Mouse (Mus musculus) forebrain, embryonic 15.5 days (tissue): ENCODE measurements at regions not wholly inside any gene's neighbourhood (a gene's known extent, or its start where the extent isn't known, plus 50 kb on each side); places are given as distances from the start of the nearest gene placed in this dataset. TPM values are rescaled to one million over a fixed set of nuclear protein-coding genes. Genes with fewer than 3 reads are reported as not detected.
A peak's percentile ranks its signal among the peaks of the same experiment; 100 is the strongest.

Experiments used
- ATAC-seq: fragments of 200-750 bp; cut with Nextera tagmentation; replicated peaks from 2 replicates; pipeline ENCODE4 v1.8.0; 2017; ENCODE audit warnings: mild to moderate bottlenecking, moderate TSS enrichment, moderate library complexity
- H3K27ac ChIP-seq: fragments of 300-500 bp; sonication (generic); replicated peaks from 2 replicates; pipeline ENCODE4 v1.5.1; 2015; ENCODE audit warnings: mild to moderate bottlenecking, inconsistent platforms
- H3K27me3 ChIP-seq: fragments of 300-500 bp; sonication (generic); 2 replicates; pipeline ENCODE4 v1.6.1; 2015; ENCODE audit warnings: inconsistent platforms
- H3K36me3 ChIP-seq: fragments of 300-500 bp; sonication (generic); 2 replicates; pipeline ENCODE4 v1.6.1; 2015; ENCODE audit warnings: mild to moderate bottlenecking, inconsistent platforms
- H3K4me1 ChIP-seq: fragments of 300-500 bp; sonication (generic); 2 replicates; pipeline ENCODE4 v1.6.1; 2015; ENCODE audit warnings: inconsistent platforms
- H3K4me2 ChIP-seq: fragments of 300-500 bp; sonication (generic); replicated peaks from 2 replicates; pipeline ENCODE4 v1.6.1; 2015; ENCODE audit warnings: mild to moderate bottlenecking, inconsistent platforms
- H3K4me3 ChIP-seq: fragments of 300-500 bp; sonication (generic); 2 replicates; pipeline ENCODE4 v1.5.1; 2015; ENCODE audit warnings: mild to moderate bottlenecking, inconsistent platforms
- H3K9ac ChIP-seq: fragments of 300-500 bp; sonication (generic); replicated peaks from 2 replicates; pipeline ENCODE4 v1.6.1; 2015; ENCODE audit warnings: mild to moderate bottlenecking, inconsistent platforms
- H3K9me3 ChIP-seq: fragments of 300-500 bp; sonication (generic); 2 replicates; pipeline ENCODE4 v1.6.1; 2016; ENCODE audit warnings: inconsistent platforms
- WGBS: fragments of 180-500 bp; shearing (Covaris S2); methylation state at CpG from one replicate; pipeline ENCODE4 v1.1.7; 2015; ENCODE audit warnings: mixed read lengths; 5-methylcytosine and 5-hydroxymethylcytosine counted together
- microRNA-seq: library from miRNA; unstranded; fragments of <30 nt; microRNA quantifications from one replicate; pipeline ENCODE4, GENCODE M21; 2016

DNA sequence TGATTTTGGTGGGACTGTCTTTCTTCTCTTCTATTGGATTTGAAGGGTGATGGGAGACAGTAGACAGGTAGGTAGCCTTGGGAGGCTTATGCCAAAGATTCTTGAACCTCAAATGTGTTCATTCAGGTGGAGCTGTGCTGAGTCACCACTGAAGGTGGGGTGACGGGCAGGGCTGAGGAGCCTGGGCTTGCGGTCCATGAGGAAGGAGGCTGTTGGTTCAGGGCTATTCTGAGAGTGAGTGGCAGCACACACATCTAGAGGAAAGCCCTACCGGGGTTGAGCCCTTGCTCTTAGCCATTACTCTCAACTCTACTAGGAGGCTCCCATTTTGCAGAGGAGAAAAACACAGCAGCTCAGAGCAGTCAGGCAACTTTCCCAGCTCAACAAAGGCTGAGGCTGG is 54.6 kb upstream of the Lrig1 start:
- no peaks in the 10 kb centered on the region for H3K9me3 ChIP-seq
- H3K4me1 ChIP-seq = peaks cover 19% of the 10 kb centered on the region
- H3K27me3 ChIP-seq = no peaks in the 10 kb centered on the region
- no peak overlapping the region for H3K9ac ChIP-seq
- H3K36me3 ChIP-seq = no peaks in the 10 kb centered on the region
- WGBS = 98% methylated on average over 3 of the region's 3 CpGs
- H3K4me2 ChIP-seq = no peak overlapping the region
- H3K27ac ChIP-seq = peak overlapping the region; percentile 52; the same call in 1 of the 2 replicates
- H3K4me3 ChIP-seq = no peak overlapping the region
- no peak for ATAC-seq

DNA sequence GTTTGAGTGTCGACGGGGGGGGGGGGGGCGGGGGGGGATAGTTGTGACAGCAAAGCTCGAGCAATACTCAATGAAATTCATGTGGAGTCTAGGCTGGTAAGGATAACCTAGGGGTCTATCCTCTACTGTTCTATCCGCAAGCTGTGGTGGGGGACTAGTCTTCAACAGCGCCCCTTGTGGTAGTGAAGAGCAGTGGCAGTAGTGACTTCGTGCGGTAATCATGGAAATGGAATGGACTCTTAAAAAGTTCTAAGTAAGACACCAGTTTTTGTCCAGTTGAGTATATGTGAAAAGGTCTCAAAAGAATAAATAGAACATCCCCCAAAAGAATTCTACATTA is 51.1 kb upstream of the Lrig1 start:
- ATAC-seq = 0 out of 2 replicates have a peak, but pooled peaks have one; percentile 17
- Histone ChIP-seq H3K9ac (no peak overlapping the region), H3K4me2 (no peak overlapping the region), H3K4me3 (no peak overlapping the region), H3K36me3 (no peaks in the 10 kb centered on the region), H3K4me1 (peaks cover 13% of the 10 kb centered on the region), H3K27me3 (no peaks in the 10 kb centered on the region), H3K27ac (no peak overlapping the region), H3K9me3 (no peaks in the 10 kb centered on the region)
- 15% methylated on average over 8 of the region's 8 CpGs for WGBS

DNA sequence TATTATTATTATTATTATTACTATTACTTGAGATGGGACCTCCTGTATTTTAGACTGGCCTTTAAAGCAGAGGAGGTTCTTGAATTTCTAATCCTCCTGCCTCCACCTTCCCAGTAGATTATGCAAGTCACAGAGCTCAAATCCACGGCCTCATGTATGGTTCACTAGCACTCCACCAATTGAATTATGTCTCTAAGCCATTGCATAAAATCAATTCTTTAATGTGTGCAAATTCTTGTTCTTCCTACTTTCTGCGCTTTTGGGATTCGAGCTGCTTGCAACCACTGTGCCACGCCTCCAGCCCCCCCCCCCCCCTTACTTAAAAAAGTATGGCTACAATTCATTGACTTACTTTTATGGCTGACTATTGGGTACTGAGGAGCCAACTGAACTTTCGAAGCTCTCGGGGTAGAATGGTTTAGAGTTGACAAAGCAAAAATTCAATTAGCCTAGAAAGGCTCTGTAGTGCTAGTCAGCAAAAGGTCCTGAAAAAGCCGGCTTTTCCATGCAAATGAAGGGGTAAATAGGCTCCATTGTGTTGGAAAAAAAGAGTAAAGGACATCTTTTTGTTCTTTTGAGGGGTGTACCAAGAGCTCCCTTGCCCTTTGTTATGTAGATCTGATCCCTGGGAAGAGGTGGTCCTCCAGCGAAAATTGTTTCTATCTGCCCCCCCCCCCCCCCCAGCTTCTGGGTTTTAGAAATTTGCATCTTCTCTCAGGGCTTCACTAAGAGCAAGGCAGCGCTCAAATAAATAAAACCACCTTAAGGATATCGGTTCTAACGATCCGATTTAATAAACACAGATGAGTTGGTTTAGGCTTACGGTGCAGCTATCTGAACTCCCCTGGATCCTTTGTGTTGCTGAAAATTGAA is 50.5 kb upstream of the Lrig1 start:
- H3K36me3 ChIP-seq = no peaks in the 10 kb centered on the region
- no peak overlapping the region for H3K4me3 ChIP-seq
- no peaks in the 10 kb centered on the region for H3K9me3 ChIP-seq
- no peak overlapping the region for H3K27ac ChIP-seq
- ATAC-seq = peak; percentile 52
- no peak overlapping the region for H3K4me2 ChIP-seq
- H3K9ac ChIP-seq = no peak overlapping the region
- WGBS = 2% methylated on average over 13 of the region's 13 CpGs
- H3K27me3 ChIP-seq = no peaks in the 10 kb centered on the region
- H3K4me1 ChIP-seq = peaks cover 7% of the 10 kb centered on the region

Small RNA genes in the stretch of these regions (microRNA-seq; reads per million reads assigned to microRNA genes)
- gene Gm23364 = not detected
